Mouse (Mus musculus): ENCODE data around the gene Gtf3c5.

- TF ChIP-seq CTCF (IDR thresholded peaks at IDR 0.05; ENCODE audit: borderline replicate concordance, extremely low read depth, insufficient read depth, insufficient read length): no peak
- TF ChIP-seq POLR2A (IDR thresholded peaks at IDR 0.05; ENCODE audit: borderline replicate concordance, extremely low read depth, insufficient read depth, insufficient read length, poor library complexity, severe bottlenecking): no peak
Observed at GRCm38 (mm10) chr2:28610716-28611406, 27.3 kb upstream of the Gtf3c5 start.
